Mouse (Mus musculus): ENCODE data around the gene Mex3b.

Mex3b gene

GRCm38 (mm10) chr7:82867271-82868121 is at the start of gene Mex3b:
Mex3b (plus strand) TSS chr7:82867333.
- peak; percentile 70 for DNase-seq

GRCm38 (mm10) chr7:82819541-82819940 is 47.6 kb upstream of the Mex3b start:
- no peak for DNase-seq

- DNase-seq = peak; percentile 42
Measured at GRCm38 (mm10) chr7:82820661-82821060, 46.5 kb upstream of the Mex3b start.

- no peak for DNase-seq
Measured at GRCm38 (mm10) chr7:82821501-82821900, 45.6 kb upstream of the Mex3b start.

GRCm38 (mm10) chr7:82822528-82822927 is 44.6 kb upstream of the Mex3b start:
- no peak for DNase-seq

GRCm38 (mm10) chr7:82828193-82828592 is 38.9 kb upstream of the Mex3b start:
- DNase-seq = no peak

- no peak for DNase-seq
Measured at GRCm38 (mm10) chr7:82829516-82829915, 37.6 kb upstream of the Mex3b start.

GRCm38 (mm10) chr7:82834471-82834870 is 32.7 kb upstream of the Mex3b start:
- DNase-seq = peak; percentile 46

- DNase-seq = no peak
Measured at GRCm38 (mm10) chr7:82838414-82838813, 28.7 kb upstream of the Mex3b start.

GRCm38 (mm10) chr7:82838965-82839675 is 28.0 kb upstream of the Mex3b start:
- no peak for DNase-seq

- no peak for DNase-seq
Measured at GRCm38 (mm10) chr7:82842222-82842920, 24.8 kb upstream of the Mex3b start.

- no peak for DNase-seq
Measured at GRCm38 (mm10) chr7:82850756-82851155, 16.4 kb upstream of the Mex3b start.

GRCm38 (mm10) chr7:82851670-82852069 is 15.5 kb upstream of the Mex3b start:
- no peak for DNase-seq

GRCm38 (mm10) chr7:82854195-82854766 is 12.9 kb upstream of the Mex3b start:
- DNase-seq = no peak

- DNase-seq = no peak
Measured at GRCm38 (mm10) chr7:82858611-82859010, 8.5 kb upstream of the Mex3b start.

- DNase-seq = no peak
Measured at GRCm38 (mm10) chr7:82860626-82861025, 6.5 kb upstream of the Mex3b start.

- no peak for DNase-seq
Measured at GRCm38 (mm10) chr7:82863341-82863740, 3.8 kb upstream of the Mex3b start.

- no peak for DNase-seq
Measured at GRCm38 (mm10) chr7:82864260-82864990, 2.7 kb upstream of the Mex3b start.

GRCm38 (mm10) chr7:82864991-82865771 is 2.0 kb upstream of the Mex3b start:
- DNase-seq = peak; percentile 41

- DNase-seq = peak; percentile 99
Measured at GRCm38 (mm10) chr7:82865834-82866485, 1.2 kb upstream of the Mex3b start.

Measured in thymus, postnatal 25 days (tissue).